Mouse (Mus musculus) heart, adult 18-20 months (tissue): ENCODE results near the gene Rasgrf2. TPM values are rescaled to one million over a fixed set of nuclear protein-coding genes. Genes with fewer than 3 reads are reported as not detected.

Source experiments
- DNase-seq, 2 experiments: peaks; one replicate each; pipeline ENCODE4 v3.0.0; 2021 to 2022; ENCODE audit warnings: mixed read lengths in 1 of 2
- total RNA-seq, 2 experiments: library from RNA; stranded (reverse); gene quantifications; 2 replicates each; pipeline ENCODE4 v1.2.3; 2021

Rasgrf2 gene
- total RNA-seq, 2 experiments from 2014 or later, result 9.2 to 10.0 TPM

DNA sequence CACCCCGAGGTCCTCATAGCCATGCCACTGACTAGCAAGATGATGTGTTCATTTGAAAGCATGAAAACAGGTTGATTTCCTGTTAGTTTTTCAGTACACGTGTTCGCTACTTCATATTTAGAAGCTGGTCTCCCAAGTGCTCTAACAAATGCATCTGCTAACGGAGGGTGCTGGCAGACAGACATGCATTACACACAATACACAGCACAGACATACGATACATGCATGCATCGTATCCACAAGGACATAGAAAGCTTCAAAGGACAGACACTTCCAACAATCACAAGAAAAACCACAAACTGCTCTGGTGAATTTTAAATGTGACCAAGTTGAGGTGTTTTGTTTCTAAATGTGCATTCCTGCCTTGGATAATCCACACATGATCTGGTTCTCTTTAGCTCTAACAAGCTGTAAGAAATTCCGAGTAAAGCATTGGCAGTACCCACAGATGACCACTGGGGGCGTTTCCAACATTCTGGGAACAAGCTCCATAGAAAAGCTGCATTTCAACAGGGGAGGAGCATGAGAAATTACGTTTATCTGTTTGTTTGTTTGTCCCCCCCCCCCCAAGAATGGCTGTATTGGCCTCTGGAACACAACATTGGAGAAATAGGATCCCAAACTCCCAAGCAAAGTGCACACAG, 249.5 kb downstream of the Rasgrf2 start:
- DNase-seq, result peak in 1 of 2 experiments; percentile 60

DNA sequence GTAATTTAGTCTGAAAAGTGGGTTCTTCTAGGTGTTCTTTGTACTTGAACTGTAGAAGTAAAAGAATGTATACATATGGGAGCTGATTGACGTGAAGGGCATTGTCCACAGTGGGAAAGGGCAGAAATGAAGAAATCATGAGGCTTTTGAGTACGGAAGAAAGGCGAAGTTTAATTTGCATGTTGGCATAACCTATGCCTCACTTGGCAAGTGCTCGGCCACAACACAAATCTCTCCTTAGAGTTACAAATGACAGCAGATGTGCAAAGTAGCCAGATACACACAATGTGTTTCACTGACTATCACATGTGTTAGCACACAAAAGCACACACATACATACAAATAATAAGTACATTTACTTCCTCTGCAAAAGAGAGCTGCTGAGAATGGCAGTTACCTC, 251.2 kb downstream of the Rasgrf2 start:
- no peak for DNase-seq

- DNase-seq, result peak in 1 of 2 experiments; percentile 24
Measured at GRCm38 (mm10) chr13:91877996-91878395, 253.5 kb downstream of the Rasgrf2 start.

DNA sequence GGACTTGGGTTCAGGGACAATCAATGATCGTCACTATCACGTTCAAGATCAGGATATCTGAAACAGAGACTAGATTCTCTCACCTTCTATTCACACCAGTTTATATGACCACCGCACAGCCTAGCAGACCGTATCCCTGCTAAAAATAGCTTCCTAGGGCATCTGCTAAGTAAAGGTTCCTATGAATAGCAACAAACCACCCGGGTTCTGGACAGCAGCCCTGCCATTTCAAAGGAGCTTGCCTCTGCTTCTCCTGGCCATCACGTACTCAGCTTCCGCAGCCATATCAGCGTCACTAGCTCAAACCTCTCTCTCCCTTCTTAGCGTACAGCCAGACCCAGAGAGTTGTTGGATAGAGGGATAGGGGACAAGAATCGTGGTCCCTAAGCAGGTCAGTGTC, 254.1 kb downstream of the Rasgrf2 start:
- peak; percentile 67 to 80 for DNase-seq

GRCm38 (mm10) chr13:91876741-91877349, 254.6 kb downstream of the Rasgrf2 start, which contains the start of gene Ckmt2:
Gene Ckmt2 (minus strand): TSS chr13:91876885.
- peak; percentile 79 to 86 for DNase-seq

DNA sequence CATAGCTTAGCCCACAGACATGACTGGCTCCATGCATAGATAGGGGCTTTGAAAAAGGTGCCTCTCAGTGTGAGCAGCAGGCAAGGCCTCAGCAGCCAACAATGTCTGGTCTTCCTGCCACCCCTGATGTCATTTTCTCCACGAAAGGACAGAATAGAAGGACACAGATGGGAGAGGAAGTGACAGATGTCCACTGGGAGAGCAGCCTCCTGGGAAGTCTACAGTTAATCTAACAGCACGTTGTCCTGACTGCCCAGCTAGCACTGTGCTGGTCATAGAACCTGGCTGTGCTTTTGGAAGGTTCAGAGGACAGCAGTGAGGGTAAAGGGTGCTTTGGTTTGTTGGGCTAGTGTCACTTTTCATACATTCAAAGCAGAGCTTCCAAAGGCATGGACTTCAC, 255.9 kb downstream of the Rasgrf2 start:
- DNase-seq, result no peak

GRCm38 (mm10) chr13:91874565-91874964, 256.9 kb downstream of the Rasgrf2 start:
- DNase-seq, result peak; percentile 21 to 30

- DNase-seq, result peak; percentile 55 to 73
Measured at GRCm38 (mm10) chr13:91873734-91874329, 257.6 kb downstream of the Rasgrf2 start.

- no peak for DNase-seq
Measured at GRCm38 (mm10) chr13:91868577-91868976, 262.9 kb downstream of the Rasgrf2 start.

GRCm38 (mm10) chr13:91858835-91859234, 272.6 kb downstream of the Rasgrf2 start:
- no peak for DNase-seq

DNA sequence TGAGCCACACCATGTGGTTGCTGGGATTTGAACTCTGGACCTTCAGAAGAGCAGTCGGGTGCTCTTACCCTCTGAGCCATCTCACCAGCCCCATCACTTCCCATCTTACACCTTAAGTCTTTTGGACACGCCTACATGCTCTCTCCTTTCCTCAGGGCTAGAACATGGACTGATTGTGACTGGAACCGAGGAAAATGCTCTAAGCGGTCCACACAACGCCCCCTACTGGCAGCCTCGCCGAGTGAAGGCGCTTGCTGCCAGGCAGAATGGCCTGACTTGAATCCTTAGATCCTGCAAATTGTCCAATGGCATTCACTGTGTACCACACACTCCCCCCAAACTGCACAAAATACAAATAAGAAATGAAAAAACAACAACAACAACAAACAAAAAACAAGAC, 274.0 kb downstream of the Rasgrf2 start:
- no peak for DNase-seq

DNA sequence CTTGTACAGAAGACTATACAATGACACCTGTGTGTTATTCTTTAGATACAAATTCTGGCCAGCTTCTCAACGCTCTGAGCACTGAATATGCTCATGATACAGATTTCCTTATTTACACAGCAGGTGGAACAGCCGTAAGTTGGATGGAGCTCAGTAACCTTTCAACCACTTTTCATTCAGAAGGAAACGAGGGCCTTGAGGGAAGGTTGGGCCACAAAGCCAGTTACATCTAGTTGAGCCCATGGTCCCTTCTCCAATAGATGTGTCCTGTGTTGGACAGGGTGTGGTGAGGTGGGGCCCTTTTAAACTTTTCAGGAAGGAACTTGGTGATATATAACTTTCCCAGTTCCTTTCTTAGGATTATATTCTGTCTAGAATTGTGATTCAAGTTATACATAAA, 277.0 kb downstream of the Rasgrf2 start:
- no peak for DNase-seq

Other genes starting within 250 kb of the Rasgrf2 start
- not detected for gene Gm20379, start 174.3 kb upstream of the Rasgrf2 start, total RNA-seq
- gene Dhfr, start 223.1 kb upstream of the Rasgrf2 start, total RNA-seq, result 1 to 10 TPM in 1 of 2 experiments, under 1 TPM in 1; 0.77 to 1.2 TPM
- gene Msh3, start 223.3 kb upstream of the Rasgrf2 start, total RNA-seq, result 10 to 100 TPM in 1 of 2 experiments, 1 to 10 TPM in 1; 8.6 to 10.5 TPM